Mouse (Mus musculus): ENCODE data around the gene Rabep1.
A peak's percentile ranks its signal among the peaks of the same experiment; 100 is the strongest.
"Not testable (repeated sequence)": the region's sequence is repeated elsewhere in the genome, so short reads cannot be mapped to it uniquely, and the experiment has no call there.

Rabep1 gene

GRCm38 (mm10) chr11:70891616-70892015 lies 47.0 kb downstream of the Rabep1 start:
- DNase-seq (ENCODE audit: low spot score in 2 of 2), result no peak

- DNase-seq (ENCODE audit: low spot score in 2 of 2), result peak in 1 of 2 experiments; percentile 15
Observed at GRCm38 (mm10) chr11:70897680-70898079, 53.1 kb downstream of the Rabep1 start.

GRCm38 (mm10) chr11:70898182-70898581 lies 53.6 kb downstream of the Rabep1 start:
- DNase-seq (ENCODE audit: low spot score in 2 of 2), result not testable (repeated sequence)

- DNase-seq (ENCODE audit: low spot score in 2 of 2), result no peak
Observed at GRCm38 (mm10) chr11:70906681-70907080, 62.1 kb downstream of the Rabep1 start.

GRCm38 (mm10) chr11:70911323-70911722 lies 66.7 kb downstream of the Rabep1 start:
- DNase-seq (ENCODE audit: low spot score in 2 of 2), result no peak

- DNase-seq (ENCODE audit: low spot score in 2 of 2), result no peak
Observed at GRCm38 (mm10) chr11:70911920-70912319, 67.3 kb downstream of the Rabep1 start.

GRCm38 (mm10) chr11:70917896-70918295 lies 73.3 kb downstream of the Rabep1 start:
- no peak for DNase-seq (ENCODE audit: low spot score in 2 of 2)

- no peak for DNase-seq (ENCODE audit: low spot score in 2 of 2)
Observed at GRCm38 (mm10) chr11:70919524-70919923, 74.9 kb downstream of the Rabep1 start.

- no peak for DNase-seq (ENCODE audit: low spot score in 2 of 2)
Observed at GRCm38 (mm10) chr11:70931461-70931860, 86.9 kb downstream of the Rabep1 start.

- DNase-seq (ENCODE audit: low spot score in 2 of 2), result no peak
Observed at GRCm38 (mm10) chr11:70935316-70935715, 90.7 kb downstream of the Rabep1 start.

GRCm38 (mm10) chr11:70942596-70942995 lies 98.0 kb downstream of the Rabep1 start:
- DNase-seq (ENCODE audit: low spot score in 2 of 2), result no peak

GRCm38 (mm10) chr11:70943651-70944050 lies 99.1 kb downstream of the Rabep1 start:
- DNase-seq (ENCODE audit: low spot score in 2 of 2), result no peak

GRCm38 (mm10) chr11:70944935-70945817 lies 100.6 kb downstream of the Rabep1 start:
- DNase-seq (ENCODE audit: low spot score in 2 of 2), result peak; percentile 18 to 31

GRCm38 (mm10) chr11:70954711-70955110 lies 110.1 kb downstream of the Rabep1 start:
- no peak for DNase-seq (ENCODE audit: low spot score in 2 of 2)

- no peak for DNase-seq (ENCODE audit: low spot score in 2 of 2)
Observed at GRCm38 (mm10) chr11:70960786-70961554, 116.4 kb downstream of the Rabep1 start.

- DNase-seq (ENCODE audit: low spot score in 2 of 2), result no peak
Observed at GRCm38 (mm10) chr11:70964222-70964907, 119.8 kb downstream of the Rabep1 start.

- no peak for DNase-seq (ENCODE audit: low spot score in 2 of 2)
Observed at GRCm38 (mm10) chr11:70969271-70969794, 124.8 kb downstream of the Rabep1 start.

GRCm38 (mm10) chr11:70969821-70970559 lies 125.4 kb downstream of the Rabep1 start, which contains the start of the genes Nup88 and Rpain:
Gene Nup88 (minus strand): TSS chr11:70969973.
Gene Rpain (plus strand): TSS chr11:70970213.
- peak; percentile 95 to 96 for DNase-seq (ENCODE audit: low spot score in 2 of 2)

- no peak for DNase-seq (ENCODE audit: low spot score in 2 of 2)
Observed at GRCm38 (mm10) chr11:70970560-70971540, 126.3 kb downstream of the Rabep1 start.

GRCm38 (mm10) chr11:70972586-70972985 lies 128.0 kb downstream of the Rabep1 start:
- no peak for DNase-seq (ENCODE audit: low spot score in 2 of 2)

All from heart, adult 9 months (tissue).